Mouse (Mus musculus) kidney, adult 2 months (tissue): ENCODE measurements around the gene Tysnd1. TPM values are rescaled to one million over a fixed set of nuclear protein-coding genes. Genes with fewer than 3 reads are reported as not detected.
A peak's percentile ranks its signal among the peaks of the same experiment; 100 is the strongest.

Source experiments
- DNase-seq: peaks from one replicate; pipeline ENCODE4 v3.0.0; 2021
- H3K27ac ChIP-seq: fragments of 200-500 bp; 2 replicates; pipeline ENCODE4 v1.5.1; 2012; ENCODE audit warnings: low read depth, low read length, control low read depth, inconsistent platforms; ENCODE audit not compliant: insufficient read depth
- H3K27me3 ChIP-seq: fragments of 200-500 bp; replicated peaks from 2 replicates; pipeline ENCODE4 v1.6.1; 2012; ENCODE audit warnings: mild to moderate bottlenecking, moderate library complexity, low read length, inconsistent platforms; ENCODE audit not compliant: control insufficient read depth, insufficient read depth
- H3K36me3 ChIP-seq: fragments of 200-500 bp; 2 replicates; pipeline ENCODE4 v1.6.1; 2012; ENCODE audit warnings: mild to moderate bottlenecking, moderate library complexity, low read length, inconsistent platforms; ENCODE audit not compliant: control insufficient read depth, insufficient read depth
- H3K4me1 ChIP-seq: fragments of 200-500 bp; 2 replicates; pipeline ENCODE4 v1.6.1; 2011; ENCODE audit warnings: low read length; ENCODE audit not compliant: control insufficient read depth, insufficient read depth
- H3K4me3 ChIP-seq: fragments of 200-500 bp; 2 replicates; pipeline ENCODE4 v1.5.1; 2011; ENCODE audit warnings: mild to moderate bottlenecking, low read depth, low read length, control low read depth; ENCODE audit not compliant: insufficient read depth
- CTCF ChIP-seq: fragments of 200-500 bp; conservative IDR thresholded peaks from 2 replicates; pipeline ENCODE4 v1.5.1; 2011; ENCODE audit warnings: low read depth, mild to moderate bottlenecking, control low read depth, low read length, moderate library complexity, mixed read lengths; ENCODE audit not compliant: insufficient read depth, insufficient read length
- POLR2A ChIP-seq: fragments of 200-500 bp; IDR thresholded peaks from one replicate; pipeline ENCODE4 v1.6.1; 2011; ENCODE audit warnings: low read depth, low read length, control low read depth
- WGBS: fragments of 180-500 bp; shearing (Covaris S2); methylation state at CpG from one replicate; pipeline ENCODE4 v1.1.7; 2018; 5-methylcytosine and 5-hydroxymethylcytosine counted together
- polyA plus RNA-seq: library from polyadenylated mRNA; depleted of rRNA; stranded (reverse); fragments of >200 nt; gene quantifications from 2 replicates; pipeline ENCODE4 v1.2.3, GENCODE M21; 2012

Tysnd1 gene
- polyA plus RNA-seq, 1 experiment, result 75.4 TPM

- Histone ChIP-seq H3K4me3 (no peak overlapping the region), H3K36me3 (peaks cover 2% of the 10 kb centered on the region; the same call in 1 of the 2 replicates), H3K27me3 (no peaks in the 10 kb centered on the region), H3K4me1 (peaks cover 10% of the 10 kb centered on the region), H3K27ac (no peak overlapping the region)
- WGBS, result 70% methylated on average over 4 of the region's 4 CpGs
- TF ChIP-seq POLR2A, result no peak
- TF ChIP-seq CTCF, result no peak
- DNase-seq, result no peak
These were observed 1.8 kb upstream of the Tysnd1 start for GRCm38 (mm10) chr10:61693563-61693962.

- H3K4me1 ChIP-seq, result peaks cover 10% of the 10 kb centered on the region
- 0 out of 2 replicates have a peak, but pooled peaks cover 1% of the 10 kb centered on the region for H3K36me3 ChIP-seq
- H3K27me3 ChIP-seq, result no peaks in the 10 kb centered on the region
- TF ChIP-seq POLR2A (no peak), CTCF (no peak)
- under 1% methylated on average over 110 of the region's 111 CpGs for WGBS
- peak overlapping the region; percentile 61 for H3K27ac ChIP-seq
- peak; percentile 16 for DNase-seq
- H3K4me3 ChIP-seq, result peak overlapping the region; percentile 84
These were observed 617 bp downstream of the Tysnd1 start for GRCm38 (mm10) chr10:61695703-61696559.

GRCm38 (mm10) chr10:61696560-61696823 is 1.2 kb downstream of the Tysnd1 start:
- WGBS, result 9% methylated on average over 19 of the region's 19 CpGs
- TF ChIP-seq POLR2A, result no peak
- TF ChIP-seq CTCF, result no peak
- no peaks in the 10 kb centered on the region for H3K27me3 ChIP-seq
- H3K4me3 ChIP-seq, result peak overlapping the region; percentile 84
- no peaks in the 10 kb centered on the region for H3K36me3 ChIP-seq
- peak overlapping the region; percentile 61 for H3K27ac ChIP-seq
- H3K4me1 ChIP-seq, result peaks cover 10% of the 10 kb centered on the region
- DNase-seq, result no peak

GRCm38 (mm10) chr10:61697028-61697427 is 1.7 kb downstream of the Tysnd1 start:
- WGBS, result 53% methylated on average over 2 of the region's 2 CpGs
- peak; percentile 96 for DNase-seq
- Histone ChIP-seq H3K4me1 (peaks cover 10% of the 10 kb centered on the region), H3K4me3 (no peak overlapping the region; the same call in 1 of the 2 replicates), H3K27me3 (no peaks in the 10 kb centered on the region), H3K27ac (peak overlapping the region; percentile 63), H3K36me3 (no peaks in the 10 kb centered on the region)
- TF ChIP-seq POLR2A (no peak), CTCF (no peak)

- WGBS, result 75% methylated on average over 4 of the region's 4 CpGs
- no peak for TF ChIP-seq POLR2A
- TF ChIP-seq CTCF, result no peak
- no peaks in the 10 kb centered on the region for H3K36me3 ChIP-seq
- no peak overlapping the region for H3K4me3 ChIP-seq
- no peak overlapping the region for H3K27ac ChIP-seq
- H3K4me1 ChIP-seq, result peaks cover 3% of the 10 kb centered on the region; the same call in 1 of the 2 replicates
- no peak for DNase-seq
- H3K27me3 ChIP-seq, result no peaks in the 10 kb centered on the region
These were observed 9.3 kb downstream of the Tysnd1 start for GRCm38 (mm10) chr10:61704663-61705062.

- Histone ChIP-seq H3K27ac (no peak overlapping the region), H3K36me3 (no peaks in the 10 kb centered on the region), H3K27me3 (no peaks in the 10 kb centered on the region), H3K4me3 (no peak overlapping the region), H3K4me1 (peaks cover 3% of the 10 kb centered on the region; the same call in 1 of the 2 replicates)
- WGBS, result 59% methylated on average over 6 of the region's 6 CpGs
- DNase-seq, result peak; percentile 47
- TF ChIP-seq POLR2A, result no peak
- TF ChIP-seq CTCF, result no peak
These were observed 11.4 kb downstream of the Tysnd1 start for GRCm38 (mm10) chr10:61706412-61707375.
